Mouse (Mus musculus): Measurements from ENCODE around the gene Mocs1. TPM values are rescaled to one million over a fixed set of nuclear protein-coding genes. Genes with fewer than 3 reads are reported as not detected.

The Mocs1 gene
- polyA plus RNA-seq, 1 experiment from 2014 or later, result 5.2 TPM

DNA sequence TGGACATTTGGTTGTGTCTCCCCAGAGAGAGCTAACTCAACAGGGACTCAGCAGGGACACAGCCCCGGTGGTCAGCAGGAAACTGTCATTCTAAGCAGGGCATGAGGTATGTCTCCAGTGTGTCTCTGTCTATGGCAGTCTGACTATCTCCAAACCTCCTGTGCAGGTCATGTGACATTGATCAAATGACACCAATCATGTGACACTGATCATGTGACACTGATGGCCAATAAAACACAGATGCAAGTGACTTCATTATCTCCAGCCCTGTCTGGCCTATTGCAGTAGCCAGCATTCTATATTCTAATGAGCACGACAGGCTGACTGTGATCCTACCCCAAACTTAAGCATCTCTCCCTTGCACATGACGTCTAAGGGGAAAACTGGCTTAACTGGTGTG is 11.9 kb upstream of the Mocs1 start:
- H3K27me3 ChIP-seq, result no peaks in the 10 kb centered on the region
- WGBS, result 74% methylated on average over 3 of the region's 3 CpGs

DNA sequence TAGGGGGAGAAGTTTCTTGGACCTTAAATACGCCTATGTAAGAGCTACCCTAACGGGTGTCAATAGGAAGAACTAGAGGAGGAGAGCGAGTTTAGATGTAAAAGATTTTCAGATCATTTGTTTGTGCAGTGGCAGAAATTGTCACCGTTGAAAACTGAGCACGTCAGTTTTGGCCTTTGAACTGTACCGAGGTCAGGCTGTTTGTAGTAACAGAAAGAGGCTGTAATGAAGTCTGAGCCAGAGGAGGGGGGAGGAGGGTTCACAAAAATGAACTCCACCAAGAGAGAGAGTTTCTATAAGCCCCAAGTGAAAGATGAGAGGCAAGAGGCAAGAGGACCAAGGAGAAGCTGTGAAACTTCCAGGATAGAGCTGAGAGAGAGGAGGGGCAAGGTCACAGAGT is 8.3 kb upstream of the Mocs1 start:
- no peak overlapping the region for H3K9ac ChIP-seq
- no peaks in the 10 kb centered on the region for H3K9me3 ChIP-seq
- H3K4me2 ChIP-seq, result no peak overlapping the region
- H3K4me3 ChIP-seq, result no peak overlapping the region
- no peak overlapping the region for H3K27ac ChIP-seq
- H3K27me3 ChIP-seq, result no peaks in the 10 kb centered on the region
- no peaks in the 10 kb centered on the region for H3K36me3 ChIP-seq
- WGBS, result 41% methylated on average over 6 of the region's 6 CpGs
- no peaks in the 10 kb centered on the region for H3K4me1 ChIP-seq
- ATAC-seq (ENCODE audit: borderline replicate concordance, extremely low read depth, low FRiP score, low TSS enrichment), result no peak

More for the DNA sequence above, 11.9 kb upstream of the Mocs1 start:
- no peaks in the 10 kb centered on the region for H3K36me3 ChIP-seq
- no peaks in the 10 kb centered on the region for H3K9me3 ChIP-seq
- no peak overlapping the region for H3K4me3 ChIP-seq
- no peak overlapping the region for H3K27ac ChIP-seq
- no peak for ATAC-seq (ENCODE audit: borderline replicate concordance, extremely low read depth, low FRiP score, low TSS enrichment)
- no peak overlapping the region for H3K9ac ChIP-seq
- H3K4me1 ChIP-seq, result no peaks in the 10 kb centered on the region
- no peak overlapping the region for H3K4me2 ChIP-seq

GRCm38 (mm10) chr17:49422286-49423066 is 5.7 kb upstream of the Mocs1 start:
- 45% methylated on average over 3 of the region's 3 CpGs for WGBS
- Histone ChIP-seq H3K9ac (no peak overlapping the region), H3K9me3 (no peaks in the 10 kb centered on the region), H3K4me3 (no peak overlapping the region), H3K4me1 (no peaks in the 10 kb centered on the region), H3K36me3 (no peaks in the 10 kb centered on the region), H3K27me3 (no peaks in the 10 kb centered on the region), H3K27ac (no peak overlapping the region), H3K4me2 (no peak overlapping the region)
- ATAC-seq (ENCODE audit: borderline replicate concordance, extremely low read depth, low FRiP score, low TSS enrichment), result no peak

GRCm38 (mm10) chr17:49423067-49423325 is 5.2 kb upstream of the Mocs1 start:
- no peak overlapping the region for H3K4me2 ChIP-seq
- no peaks in the 10 kb centered on the region for H3K4me1 ChIP-seq
- 74% methylated on average over 2 of the region's 2 CpGs for WGBS
- H3K4me3 ChIP-seq, result no peak overlapping the region
- H3K9ac ChIP-seq, result no peak overlapping the region
- no peaks in the 10 kb centered on the region for H3K9me3 ChIP-seq
- no peak for ATAC-seq (ENCODE audit: borderline replicate concordance, extremely low read depth, low FRiP score, low TSS enrichment)
- H3K27me3 ChIP-seq, result no peaks in the 10 kb centered on the region
- no peak overlapping the region for H3K27ac ChIP-seq
- no peaks in the 10 kb centered on the region for H3K36me3 ChIP-seq

- H3K4me2 ChIP-seq, result no peak overlapping the region
- no peaks in the 10 kb centered on the region for H3K27me3 ChIP-seq
- H3K9ac ChIP-seq, result no peak overlapping the region
- no peaks in the 10 kb centered on the region for H3K36me3 ChIP-seq
- 0 out of 2 replicates have a peak, but pooled peaks cover 2% of the 10 kb centered on the region for H3K4me1 ChIP-seq
- no peak overlapping the region for H3K27ac ChIP-seq
- no peak overlapping the region for H3K4me3 ChIP-seq
- no peak for ATAC-seq (ENCODE audit: borderline replicate concordance, extremely low read depth, low FRiP score, low TSS enrichment)
- H3K9me3 ChIP-seq, result no peaks in the 10 kb centered on the region
- 82% methylated on average over 3 of the region's 3 CpGs for WGBS
Observed at GRCm38 (mm10) chr17:49423872-49424271, 4.3 kb upstream of the Mocs1 start.

- Histone ChIP-seq H3K4me2 (peak overlapping the region; percentile 82), H3K27ac (no peak overlapping the region), H3K27me3 (no peaks in the 10 kb centered on the region), H3K9ac (no peak overlapping the region), H3K4me3 (peak overlapping the region; percentile 83), H3K4me1 (peaks cover 35% of the 10 kb centered on the region), H3K36me3 (no peaks in the 10 kb centered on the region), H3K9me3 (no peaks in the 10 kb centered on the region)
- peak; percentile 0; the same call in 1 of the 2 replicates for ATAC-seq (ENCODE audit: borderline replicate concordance, extremely low read depth, low FRiP score, low TSS enrichment)
- whole genome bisulfite sequencing, result 19% methylated on average over 9 of the region's 9 CpGs
Observed at GRCm38 (mm10) chr17:49427631-49428238, 427 bp upstream of the Mocs1 start.

- H3K9ac ChIP-seq, result peak overlapping the region; percentile 87
- H3K27ac ChIP-seq, result peak overlapping the region; percentile 74
- H3K4me1 ChIP-seq, result peaks cover 39% of the 10 kb centered on the region
- H3K36me3 ChIP-seq, result 0 out of 2 replicates have a peak, but pooled peaks cover 2% of the 10 kb centered on the region
- no peaks in the 10 kb centered on the region for H3K9me3 ChIP-seq
- no peaks in the 10 kb centered on the region for H3K27me3 ChIP-seq
- peak; percentile 19; the same call in 1 of the 2 replicates for ATAC-seq (ENCODE audit: borderline replicate concordance, extremely low read depth, low FRiP score, low TSS enrichment)
- WGBS, result 11% methylated on average over 13 of the region's 13 CpGs
- peak overlapping the region; percentile 82 for H3K4me2 ChIP-seq
- peak overlapping the region; percentile 83 for H3K4me3 ChIP-seq
Observed at GRCm38 (mm10) chr17:49428751-49429415, 721 bp downstream of the Mocs1 start.

DNA sequence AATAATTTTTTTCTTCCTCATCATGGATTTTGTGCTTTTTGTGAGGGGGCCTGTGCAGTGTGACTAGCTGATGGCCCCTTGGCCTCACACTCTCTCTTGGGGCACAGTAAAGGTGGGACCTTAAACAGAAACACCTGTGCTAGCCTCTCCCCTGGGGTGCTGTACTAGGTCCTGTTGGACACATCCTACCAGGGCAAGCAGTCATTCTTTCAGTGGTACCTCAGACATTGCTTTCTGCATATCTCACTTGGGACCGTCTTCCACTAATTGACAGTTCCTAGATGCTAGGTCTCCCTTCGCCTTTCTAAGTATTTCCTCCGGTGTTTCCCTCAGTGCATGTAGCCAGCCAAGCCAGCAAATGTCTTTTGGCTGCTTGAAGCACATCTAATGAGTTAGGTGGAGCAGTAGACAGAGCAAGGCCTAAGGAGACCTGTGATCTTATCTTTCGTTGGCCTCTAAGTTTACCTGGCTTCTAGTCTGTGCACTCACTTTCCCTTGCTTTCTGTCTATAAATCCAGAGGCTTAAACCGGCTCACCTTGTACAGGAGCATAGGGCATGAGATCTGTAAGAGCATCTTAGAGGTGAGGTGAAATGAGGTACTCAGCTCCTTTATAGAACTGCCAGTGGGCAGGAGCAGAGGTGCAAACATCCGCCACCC is 1.4 kb downstream of the Mocs1 start:
- Histone ChIP-seq H3K27me3 (no peaks in the 10 kb centered on the region), H3K9ac (peak overlapping the region; percentile 87; the same call in 1 of the 2 replicates), H3K36me3 (peaks cover 8% of the 10 kb centered on the region; the same call in 1 of the 2 replicates), H3K27ac (peak overlapping the region; percentile 31; the same call in 1 of the 2 replicates), H3K4me1 (peaks cover 39% of the 10 kb centered on the region), H3K4me3 (peak overlapping the region; percentile 83), H3K9me3 (no peaks in the 10 kb centered on the region), H3K4me2 (peak overlapping the region; percentile 82)
- ATAC-seq (ENCODE audit: borderline replicate concordance, extremely low read depth, low FRiP score, low TSS enrichment), result no peak
- 71% methylated on average over 6 of the region's 6 CpGs for WGBS

DNA sequence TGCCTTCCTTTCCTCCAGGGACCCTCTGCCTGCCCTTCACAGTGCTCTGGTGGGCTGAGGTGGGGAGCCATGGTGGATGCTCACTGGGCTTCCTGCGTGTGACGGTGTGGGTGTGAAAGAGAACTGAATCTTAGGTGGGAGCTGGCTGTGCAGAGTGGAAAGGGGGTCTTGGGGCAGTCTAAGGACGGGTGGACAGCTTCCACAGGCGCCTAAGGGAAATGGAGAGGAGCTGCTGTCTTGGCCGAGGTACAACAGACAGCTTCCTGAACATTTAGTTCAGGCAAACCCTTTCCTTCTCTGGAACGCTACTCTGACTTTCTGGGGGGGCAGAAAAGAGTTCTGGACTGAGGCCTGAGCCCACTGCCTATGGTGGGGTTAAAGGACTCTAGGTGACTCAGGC is 2.0 kb downstream of the Mocs1 start:
- Histone ChIP-seq H3K27me3 (no peaks in the 10 kb centered on the region), H3K4me3 (peak overlapping the region; percentile 83; the same call in 1 of the 2 replicates), H3K36me3 (peaks cover 14% of the 10 kb centered on the region), H3K4me2 (peak overlapping the region; percentile 82), H3K4me1 (peaks cover 39% of the 10 kb centered on the region), H3K9ac (peak overlapping the region; percentile 22; the same call in 1 of the 2 replicates), H3K9me3 (no peaks in the 10 kb centered on the region), H3K27ac (no peak overlapping the region)
- 48% methylated on average over 6 of the region's 6 CpGs for WGBS
- ATAC-seq (ENCODE audit: borderline replicate concordance, extremely low read depth, low FRiP score, low TSS enrichment), result no peak

DNA sequence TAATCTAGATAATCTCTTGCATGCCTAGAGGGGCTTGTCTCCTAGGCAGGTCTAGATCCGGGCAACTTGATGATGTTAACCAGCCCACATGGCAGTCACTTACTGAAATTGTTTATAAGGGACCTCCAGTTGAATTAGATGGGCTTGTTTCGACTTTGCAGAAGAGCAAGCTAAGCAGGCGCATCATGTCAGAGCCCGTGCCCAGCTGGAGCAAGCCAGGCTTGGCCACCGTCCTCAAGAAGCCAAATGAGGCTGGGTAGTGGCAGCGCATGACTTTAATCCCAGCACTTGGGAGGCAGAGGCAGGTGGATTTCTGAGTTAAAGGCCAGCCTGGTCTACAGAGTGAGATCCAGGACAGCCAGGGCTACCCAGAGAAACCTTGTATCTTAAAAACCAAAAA is 3.0 kb downstream of the Mocs1 start:
- H3K27me3 ChIP-seq, result no peaks in the 10 kb centered on the region
- peaks cover 39% of the 10 kb centered on the region for H3K4me1 ChIP-seq
- no peak for ATAC-seq (ENCODE audit: borderline replicate concordance, extremely low read depth, low FRiP score, low TSS enrichment)
- H3K9me3 ChIP-seq, result no peaks in the 10 kb centered on the region
- H3K4me3 ChIP-seq, result no peak overlapping the region
- no peak overlapping the region for H3K4me2 ChIP-seq
- peaks cover 24% of the 10 kb centered on the region for H3K36me3 ChIP-seq
- H3K9ac ChIP-seq, result no peak overlapping the region
- H3K27ac ChIP-seq, result no peak overlapping the region
- WGBS, result 84% methylated on average over 6 of the region's 6 CpGs

GRCm38 (mm10) chr17:49432071-49432711 is 4.0 kb downstream of the Mocs1 start:
- H3K9ac ChIP-seq, result no peak overlapping the region
- no peak overlapping the region for H3K4me2 ChIP-seq
- peak overlapping the region; percentile 27; the same call in 1 of the 2 replicates for H3K27ac ChIP-seq
- no peaks in the 10 kb centered on the region for H3K27me3 ChIP-seq
- H3K4me3 ChIP-seq, result no peak overlapping the region
- 42% methylated on average over 4 of the region's 4 CpGs for WGBS
- ATAC-seq (ENCODE audit: borderline replicate concordance, extremely low read depth, low FRiP score, low TSS enrichment), result 0 out of 2 replicates have a peak, but pooled peaks have one; percentile 2
- H3K36me3 ChIP-seq, result peaks cover 26% of the 10 kb centered on the region
- H3K4me1 ChIP-seq, result peaks cover 39% of the 10 kb centered on the region
- H3K9me3 ChIP-seq, result no peaks in the 10 kb centered on the region
